Comparison of ENCODE assay signal across 8 mouse cellular contexts in the genomic region with DNA sequence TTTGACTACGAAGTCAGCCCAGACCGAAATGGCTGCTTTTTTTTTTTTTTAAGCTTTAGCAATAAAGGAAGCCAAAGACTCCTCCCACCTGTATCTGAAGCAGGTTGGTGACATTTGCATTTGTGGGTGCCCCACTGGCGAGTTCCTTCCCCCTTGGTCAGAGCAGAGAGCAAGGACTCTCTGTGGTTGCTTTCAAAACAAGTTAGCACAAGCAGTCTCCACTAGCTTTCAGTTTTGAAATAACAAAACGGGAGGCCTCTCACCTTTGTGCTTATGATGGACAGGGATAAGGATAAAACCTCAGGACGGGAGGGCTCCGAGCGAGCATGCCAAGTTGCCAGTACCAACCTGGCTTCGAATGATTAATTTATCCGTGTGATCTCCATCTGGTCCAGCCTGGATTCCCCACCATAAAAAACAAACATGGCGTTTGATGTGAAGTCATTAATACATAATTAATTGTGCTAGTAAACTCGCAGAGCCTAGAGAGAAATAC. TPM values are rescaled to one million over a fixed set of nuclear protein-coding genes. Genes with fewer than 3 reads are reported as not detected.
DNase-seq lines count a peak whose midpoint lies in the region; ATAC-seq and TF ChIP-seq lines count a peak whose summit lies in the region.

No protein-coding gene starts in this region.

- no peak for DNase-seq in gastrocnemius, adult 2 months
- DNase-seq in gastrocnemius, adult 8-10 months (ENCODE audit: low spot score in 2 of 2), result no peak
- DNase-seq in lung, adult 2 months, result no peak
- DNase-seq in adrenal gland, postnatal 36 days, result no peak
- DNase-seq in embryo, embryonic 11 days, result no peak

- intact Hi-C loops in gastrocnemius, adult 2 months (cut with DNase I), result no loop called here

- H3K9ac ChIP-seq in hindbrain, embryonic 13.5 days, result no peak overlapping the region

- H3K4me1 ChIP-seq in bone marrow, adult 2 months (ENCODE audit: control insufficient read depth, insufficient read depth, low read length), result peaks cover 9% of the 10 kb centered on the region
- peaks cover 42% of the 10 kb centered on the region for H3K4me1 ChIP-seq in hindbrain, embryonic 13.5 days (replicated peaks)
- H3K4me1 ChIP-seq in lung, adult 2 months (ENCODE audit: control insufficient read depth, insufficient read depth, low read length), result peaks cover 22% of the 10 kb centered on the region
- H3K4me1 ChIP-seq in olfactory bulb, adult 2 months (ENCODE audit: control insufficient read depth, insufficient read depth, low read length), result peaks cover 20% of the 10 kb centered on the region

- no peaks in the 10 kb centered on the region for H3K36me3 ChIP-seq in hindbrain, embryonic 13.5 days

- no peak for ATAC-seq in hindbrain, embryonic 13.5 days (ENCODE audit: low FRiP score)

- H3K4me2 ChIP-seq in hindbrain, embryonic 13.5 days, result peak overlapping the region; percentile 91

- 6% methylated on average over 11 of the region's 11 CpGs for WGBS in bone marrow, adult 2 months
- WGBS in hindbrain, embryonic 13.5 days, result 23% methylated on average over 11 of the region's 11 CpGs
- WGBS in lung, adult 2 months, result 31% methylated on average over 11 of the region's 11 CpGs
- WGBS in olfactory bulb, adult 2 months, result 28% methylated on average over 11 of the region's 11 CpGs

- peak overlapping the region; percentile 80 for H3K4me3 ChIP-seq in gastrocnemius, adult 2 months
- peak overlapping the region; percentile 73 for H3K4me3 ChIP-seq in bone marrow, adult 2 months (replicated peaks; ENCODE audit: control insufficient read depth, low read depth, low read length)
- peak overlapping the region; percentile 76 for H3K4me3 ChIP-seq in hindbrain, embryonic 13.5 days
- peak overlapping the region; percentile 33 for H3K4me3 ChIP-seq in lung, adult 2 months (replicated peaks; ENCODE audit: extremely low read depth, low read depth, low read length)
- peak overlapping the region; percentile 92 for H3K4me3 ChIP-seq in olfactory bulb, adult 2 months (ENCODE audit: insufficient read depth, low read depth, low read length)

- no peak for TF ChIP-seq POLR2A in bone marrow, adult 2 months (IDR thresholded peaks at IDR 0.05; ENCODE audit: borderline replicate concordance, control insufficient read depth, low read depth, low read length)
- TF ChIP-seq POLR2A in lung, adult 2 months (IDR thresholded peaks at IDR 0.05; ENCODE audit: borderline replicate concordance, extremely low read depth, low read depth, low read length), result no peak
- TF ChIP-seq POLR2A in olfactory bulb, adult 2 months (IDR thresholded peaks at IDR 0.05; ENCODE audit: insufficient read depth, low read depth, low read length), result no peak

- no peaks in the 10 kb centered on the region for H3K9me3 ChIP-seq in hindbrain, embryonic 13.5 days

- peak overlapping the region; percentile 25; the same call in 1 of the 2 replicates for H3K27ac ChIP-seq in gastrocnemius, adult 2 months
- peak overlapping the region; percentile 90 for H3K27ac ChIP-seq in bone marrow, adult 2 months (ENCODE audit: control insufficient read depth, insufficient read depth, low read depth, low read length, poor library complexity)
- H3K27ac ChIP-seq in hindbrain, embryonic 13.5 days, result 0 out of 2 replicates have a peak overlapping the region, but pooled peaks have one; percentile 30
- H3K27ac ChIP-seq in olfactory bulb, adult 2 months (ENCODE audit: insufficient read depth, low read depth, low read length), result no peak overlapping the region

- no peak for TF ChIP-seq CTCF in gastrocnemius, adult 2 months (IDR thresholded peaks at IDR 0.05)
- no peak for TF ChIP-seq CTCF in bone marrow, adult 2 months (IDR thresholded peaks at IDR 0.05; ENCODE audit: control insufficient read depth, insufficient read depth, low read length)
- TF ChIP-seq CTCF in lung, adult 2 months (IDR thresholded peaks at IDR 0.05; ENCODE audit: insufficient read depth, low read length), result no peak
- TF ChIP-seq CTCF in olfactory bulb, adult 2 months (IDR thresholded peaks at IDR 0.05; ENCODE audit: insufficient read depth, low read depth, low read length), result no peak

- peaks cover 47% of the 10 kb centered on the region for H3K27me3 ChIP-seq in hindbrain, embryonic 13.5 days

RNA-seq across cellular contexts. Expression of gene Hip1r, which starts 1.2 kb away (rescaled TPM):
- 10 to 100 TPM in 1 of 2 experiments, 1 to 10 TPM in 1; 5.6 to 14.3 TPM for total RNA-seq in gastrocnemius, adult 2 months (2021)
- total RNA-seq in gastrocnemius, adult 8-10 months (2022), result 10 to 100 TPM in 2 of 4 experiments, 1 to 10 TPM in 2; 8.7 to 15.9 (median 11.4) TPM
- polyA plus RNA-seq in bone marrow, adult 2 months (2011; ENCODE audit: insufficient read depth, insufficient read length, low replicate concordance, missing spikeins), result 25.5 and 53.6 TPM in 2 replicates
- polyA plus RNA-seq in hindbrain, embryonic 13.5 days (2015; fragmentation: Nextera tagmentation; extraction: Ambion mirVana), result 21.4 and 25.5 TPM in 2 replicates
- polyA plus RNA-seq in lung, adult 2 months (2012; rRNA removed), result 31.9 and 36.4 TPM in 2 replicates
- polyA plus RNA-seq in olfactory bulb, adult 2 months (2012; ENCODE audit: insufficient read depth, insufficient read length, low replicate concordance, missing spikeins), result not detected in 2 replicates
- total RNA-seq in adrenal gland, postnatal 36 days (2021), result 10 to 100 TPM; 15.1 to 18.4 TPM

RNA-seq across cellular contexts. Expression of gene Ccdc62, which starts 44.2 kb away (rescaled TPM):
- total RNA-seq in gastrocnemius, adult 2 months (2021), result under 1 TPM; 0.66 to 0.73 TPM
- 1 to 10 TPM in 3 of 4 experiments, under 1 TPM in 1; 0.56 to 2.1 (median 1.3) TPM for total RNA-seq in gastrocnemius, adult 8-10 months (2022)
- 6.0 and 10.6 TPM in 2 replicates for polyA plus RNA-seq in bone marrow, adult 2 months (2011; ENCODE audit: insufficient read depth, insufficient read length, low replicate concordance, missing spikeins)
- polyA plus RNA-seq in hindbrain, embryonic 13.5 days (2015; fragmentation: Nextera tagmentation; extraction: Ambion mirVana), result 6.2 and 7.8 TPM in 2 replicates
- 2.0 and 3.2 TPM in 2 replicates for polyA plus RNA-seq in lung, adult 2 months (2012; rRNA removed)
- polyA plus RNA-seq in olfactory bulb, adult 2 months (2012; ENCODE audit: insufficient read depth, insufficient read length, low replicate concordance, missing spikeins), result not detected in 2 replicates
- 1 to 10 TPM; 2.9 to 3.3 TPM for total RNA-seq in adrenal gland, postnatal 36 days (2021)

RNA-seq across cellular contexts. Expression of gene Gm43518, which starts 47.4 kb away (rescaled TPM):
- 1 to 10 TPM in 1 of 2 experiments, under 1 TPM in 1; 0.89 to 1.1 TPM for total RNA-seq in gastrocnemius, adult 2 months (2021)
- total RNA-seq in gastrocnemius, adult 8-10 months (2022), result under 1 TPM in 1 of 4 experiments, not detected in 3; 0.94 TPM
- 6.9 TPM in 1 of 2 replicates, not detected in the other for polyA plus RNA-seq in bone marrow, adult 2 months (2011; ENCODE audit: insufficient read depth, insufficient read length, low replicate concordance, missing spikeins)
- polyA plus RNA-seq in hindbrain, embryonic 13.5 days (2015; fragmentation: Nextera tagmentation; extraction: Ambion mirVana), result 5.6 and 5.8 TPM in 2 replicates
- 0.41 and 0.53 TPM in 2 replicates for polyA plus RNA-seq in lung, adult 2 months (2012; rRNA removed)
- polyA plus RNA-seq in olfactory bulb, adult 2 months (2012; ENCODE audit: insufficient read depth, insufficient read length, low replicate concordance, missing spikeins), result not detected in 2 replicates
- total RNA-seq in adrenal gland, postnatal 36 days (2021), result 1 to 10 TPM in 1 of 2 experiments, not detected in 1; 1.1 TPM

RNA-seq across cellular contexts. Expression of gene Vps37b, which starts 57.4 kb away (rescaled TPM):
- total RNA-seq in gastrocnemius, adult 2 months (2021), result 1 to 10 TPM; 4.1 to 6.2 TPM
- total RNA-seq in gastrocnemius, adult 8-10 months (2022), result 1 to 10 TPM; 4.6 to 6.2 (median 5.1) TPM
- 11.3 and 26.1 TPM in 2 replicates for polyA plus RNA-seq in bone marrow, adult 2 months (2011; ENCODE audit: insufficient read depth, insufficient read length, low replicate concordance, missing spikeins)
- polyA plus RNA-seq in hindbrain, embryonic 13.5 days (2015; fragmentation: Nextera tagmentation; extraction: Ambion mirVana), result 79.3 and 84.7 TPM in 2 replicates
- polyA plus RNA-seq in lung, adult 2 months (2012; rRNA removed), result 36.6 and 39.3 TPM in 2 replicates
- not detected in 2 replicates for polyA plus RNA-seq in olfactory bulb, adult 2 months (2012; ENCODE audit: insufficient read depth, insufficient read length, low replicate concordance, missing spikeins)
- total RNA-seq in adrenal gland, postnatal 36 days (2021), result 100 to 1,000 TPM in 1 of 2 experiments, 10 to 100 TPM in 1; 93.1 to 188 TPM

Comparison
In these comparisons a context has a peak if more than half of its experiments do, and no peak if none do; other contexts are left out.
1. H3K4me3 ChIP-seq: peak in every context shown above with its lines; median percentile 92 in olfactory bulb, adult 2 months; 80 in gastrocnemius, adult 2 months; 76 in hindbrain, embryonic 13.5 days; 73 in bone marrow, adult 2 months; 33 in lung, adult 2 months.
2. RNA of gene Hip1r, which starts 1.2 kb away (polyA plus RNA-seq): 25.5 to 53.6 TPM in bone marrow, adult 2 months, 31.9 to 36.4 TPM in lung, adult 2 months and 21.4 to 25.5 TPM in hindbrain, embryonic 13.5 days; not detected in olfactory bulb, adult 2 months; every median in the first group is over 10 times any median in the second.